Mouse (Mus musculus) bone marrow macrophage, adult 2 months (primary cell): ENCODE data around the gene Gm14085. TPM values are rescaled to one million over a fixed set of nuclear protein-coding genes. Genes with fewer than 3 reads are reported as not detected.

ENCODE experiments used
- H3K27ac ChIP-seq: 2 replicates; pipeline ENCODE4 v1.5.1; 2012; ENCODE audit warnings: low read depth, low read length; ENCODE audit not compliant: insufficient read depth
- H3K4me1 ChIP-seq: 2 replicates; pipeline ENCODE4 v1.6.1; 2012; ENCODE audit warnings: low read length; ENCODE audit not compliant: control insufficient read depth, insufficient read depth
- H3K4me3 ChIP-seq: 2 replicates; pipeline ENCODE4 v1.5.1; 2012; ENCODE audit warnings: mild to moderate bottlenecking, low read length, moderate library complexity; ENCODE audit not compliant: insufficient read depth
- CTCF ChIP-seq: IDR thresholded peaks from 2 replicates; pipeline ENCODE4 v1.5.1; 2012; ENCODE audit warnings: low read depth, mild to moderate bottlenecking, low read length, moderate library complexity
- POLR2A ChIP-seq: IDR thresholded peaks from 2 replicates; pipeline ENCODE4 v1.6.1; 2012; ENCODE audit warnings: mild to moderate bottlenecking, low read depth, low read length, borderline replicate concordance
- polyA plus RNA-seq: library from polyadenylated mRNA; stranded (reverse); fragments of >200 nt; gene quantifications from 2 replicates; pipeline ENCODE4 v1.2.4, GENCODE M21; 2012; ENCODE audit not compliant: missing spikeins, insufficient read depth, insufficient read length

The Gm14085 gene
- polyA plus RNA-seq, 1 experiment = not detected

DNA sequence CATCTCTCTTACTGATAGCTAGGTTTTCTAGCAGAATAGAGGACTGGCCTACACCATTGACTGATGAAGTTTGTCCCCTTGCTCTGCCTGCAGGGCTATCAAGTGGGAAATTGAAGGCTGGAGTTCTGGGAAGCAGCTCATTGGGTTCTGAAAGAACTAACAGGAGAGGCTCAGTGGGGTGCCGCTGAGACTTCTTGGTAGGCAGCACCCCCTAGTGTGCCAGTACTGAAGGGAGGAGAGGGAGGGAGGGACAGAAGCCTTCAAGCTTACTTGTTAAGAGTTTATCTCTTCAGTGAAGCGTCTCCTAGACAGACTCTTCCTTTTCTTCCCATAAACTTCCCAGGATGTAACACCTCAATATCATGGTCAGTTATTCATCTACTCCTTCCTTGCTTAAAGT is 73.6 kb downstream of the Gm14085 start:
- no peak overlapping the region for H3K4me3 ChIP-seq
- TF ChIP-seq POLR2A (no peak), CTCF (peak; percentile 76)
- no peaks in the 10 kb centered on the region for H3K4me1 ChIP-seq
- H3K27ac ChIP-seq = no peak overlapping the region

- no peaks in the 10 kb centered on the region for H3K4me1 ChIP-seq
- no peak overlapping the region for H3K4me3 ChIP-seq
- H3K27ac ChIP-seq = no peak overlapping the region
- TF ChIP-seq POLR2A (no peak), CTCF (no peak)
These were observed 76.5 kb downstream of the Gm14085 start for GRCm38 (mm10) chr2:122561221-122561620.

DNA sequence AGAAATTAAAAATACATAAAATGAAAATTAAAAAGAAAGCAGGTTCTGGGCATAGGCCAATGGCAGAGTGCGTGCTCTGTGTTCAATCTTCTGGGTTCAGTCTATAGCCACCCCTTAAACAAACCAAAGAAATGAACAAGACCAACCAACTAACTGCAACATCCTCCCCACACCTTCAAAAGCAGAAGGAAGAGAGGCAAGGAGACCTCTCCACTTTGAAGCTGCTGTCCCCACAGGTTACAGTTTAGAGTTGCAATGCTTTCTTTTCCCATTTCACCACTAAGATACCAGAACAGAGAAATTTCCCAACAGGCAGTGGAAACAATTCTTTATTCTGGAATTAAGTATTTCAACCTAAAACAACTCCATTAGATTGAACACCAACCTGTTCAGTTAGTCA is 77.5 kb downstream of the Gm14085 start:
- TF ChIP-seq POLR2A = no peak
- TF ChIP-seq CTCF = no peak
- H3K4me3 ChIP-seq = no peak overlapping the region
- H3K4me1 ChIP-seq = no peaks in the 10 kb centered on the region
- no peak overlapping the region for H3K27ac ChIP-seq

DNA sequence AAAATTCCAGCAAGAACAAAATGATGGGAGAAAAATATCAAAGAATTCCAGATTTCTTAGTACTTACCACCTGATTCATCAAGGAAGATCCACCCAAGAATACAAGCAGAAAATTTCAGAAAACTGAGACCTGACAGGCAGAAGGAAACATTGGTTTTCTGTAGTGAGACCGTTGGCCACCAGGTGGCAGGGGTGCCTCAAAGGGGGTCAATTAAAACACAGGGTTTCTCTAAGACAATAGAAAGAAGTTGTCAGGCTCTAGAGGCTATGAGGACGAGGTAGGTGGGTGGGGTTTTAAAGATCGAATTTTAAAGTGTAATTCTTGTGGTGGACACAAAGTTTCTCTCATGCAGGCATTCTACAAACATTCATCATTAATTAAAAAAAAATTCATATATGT is 84.7 kb downstream of the Gm14085 start:
- H3K4me3 ChIP-seq = no peak overlapping the region
- peaks cover 19% of the 10 kb centered on the region for H3K4me1 ChIP-seq
- TF ChIP-seq CTCF (peak; percentile 84), POLR2A (no peak)
- H3K27ac ChIP-seq = no peak overlapping the region

DNA sequence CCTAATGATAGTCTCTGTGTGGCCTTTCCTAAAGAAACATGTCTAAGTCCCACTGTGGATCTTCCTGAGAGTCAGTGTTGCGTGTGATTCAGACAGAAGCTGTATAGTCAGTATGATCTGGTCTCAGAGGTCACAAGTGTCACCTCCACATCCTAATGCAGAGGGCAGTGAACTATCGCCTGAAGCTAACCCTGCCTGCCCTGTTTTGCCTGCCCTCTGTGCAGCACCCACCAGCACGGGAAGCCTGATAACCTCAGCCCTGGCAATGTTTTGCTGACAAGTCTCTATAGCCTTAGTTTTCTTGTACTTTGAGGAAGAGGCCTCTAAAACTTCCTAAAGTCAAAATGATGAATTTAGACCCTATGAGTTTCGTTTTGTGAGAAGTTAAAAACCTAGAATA is 85.7 kb downstream of the Gm14085 start:
- Histone ChIP-seq H3K4me1 (peaks cover 19% of the 10 kb centered on the region), H3K4me3 (no peak overlapping the region), H3K27ac (0 out of 2 replicates have a peak overlapping the region, but pooled peaks have one; percentile 12)
- no peak for TF ChIP-seq CTCF
- no peak for TF ChIP-seq POLR2A

- TF ChIP-seq POLR2A = no peak
- no peak for TF ChIP-seq CTCF
- H3K4me3 ChIP-seq = no peak overlapping the region
- H3K27ac ChIP-seq = no peak overlapping the region
- peaks cover 19% of the 10 kb centered on the region for H3K4me1 ChIP-seq
These were observed 86.6 kb downstream of the Gm14085 start for GRCm38 (mm10) chr2:122571326-122571725.

DNA sequence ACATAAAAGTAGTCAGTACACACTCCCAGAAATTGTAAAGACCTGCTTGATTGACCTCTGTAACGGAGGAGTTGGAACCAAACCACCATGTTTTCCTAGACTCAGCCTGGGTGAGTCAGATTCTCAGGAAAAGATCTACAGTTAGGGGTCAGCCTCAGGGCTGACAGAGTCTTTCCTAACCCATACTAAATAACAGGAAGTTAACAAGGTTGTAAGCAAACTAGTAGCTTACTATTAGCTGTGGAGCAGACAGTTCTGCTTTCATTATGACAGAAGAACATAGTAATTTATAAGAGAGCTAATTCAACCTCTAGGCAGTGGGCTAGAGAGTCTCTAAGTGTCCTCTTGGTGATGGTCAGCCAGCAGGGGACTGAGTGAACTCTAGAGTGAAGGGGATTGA is 87.7 kb downstream of the Gm14085 start:
- H3K4me3 ChIP-seq = no peak overlapping the region
- TF ChIP-seq CTCF (no peak), POLR2A (no peak)
- peak overlapping the region; percentile 7 for H3K27ac ChIP-seq
- H3K4me1 ChIP-seq = peaks cover 19% of the 10 kb centered on the region

DNA sequence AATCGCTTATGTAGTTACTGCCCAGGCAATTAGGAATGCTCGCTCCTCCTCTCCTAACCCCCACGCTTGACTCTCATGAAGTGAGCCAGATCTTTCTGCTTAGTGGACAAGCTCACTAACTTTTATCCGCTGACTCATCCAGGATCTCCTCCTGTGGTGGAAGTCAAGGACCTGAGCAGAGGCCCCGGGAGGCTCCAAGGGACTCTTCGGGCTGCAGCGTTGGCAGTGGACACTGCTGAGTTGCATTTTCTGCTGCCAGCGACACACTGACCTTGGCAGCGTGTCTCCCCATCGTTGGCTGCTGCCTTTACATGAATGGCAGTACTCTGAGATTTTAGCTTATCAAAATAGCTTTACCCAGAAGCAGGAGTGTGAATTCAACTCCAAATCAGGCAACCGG is 90.7 kb downstream of the Gm14085 start:
- H3K4me3 ChIP-seq = no peak overlapping the region
- peaks cover 18% of the 10 kb centered on the region for H3K4me1 ChIP-seq
- H3K27ac ChIP-seq = no peak overlapping the region
- TF ChIP-seq CTCF (no peak), POLR2A (no peak)

GRCm38 (mm10) chr2:122576295-122576694 is 91.6 kb downstream of the Gm14085 start:
- TF ChIP-seq POLR2A (no peak), CTCF (no peak)
- H3K4me1 ChIP-seq = peaks cover 23% of the 10 kb centered on the region
- H3K4me3 ChIP-seq = no peak overlapping the region
- H3K27ac ChIP-seq = no peak overlapping the region

- no peak overlapping the region for H3K27ac ChIP-seq
- TF ChIP-seq POLR2A = no peak
- no peak for TF ChIP-seq CTCF
- H3K4me1 ChIP-seq = peaks cover 26% of the 10 kb centered on the region
- no peak overlapping the region for H3K4me3 ChIP-seq
These were observed 92.6 kb downstream of the Gm14085 start for GRCm38 (mm10) chr2:122577316-122577715.

Other genes starting within 250 kb of the Gm14085 start
- not detected in 2 replicates for gene Duox2, start 186.5 kb upstream of the Gm14085 start, polyA plus RNA-seq
- not detected in 2 replicates for gene Duoxa2, start 186.0 kb upstream of the Gm14085 start, polyA plus RNA-seq
- gene Duoxa1, start 171.2 kb upstream of the Gm14085 start, polyA plus RNA-seq = not detected in 2 replicates
- gene Duox1, start 169.3 kb upstream of the Gm14085 start, polyA plus RNA-seq = not detected in 2 replicates
- 2.6 TPM in 2 replicates for gene Shf, start 115.8 kb upstream of the Gm14085 start, polyA plus RNA-seq
- gene Slc28a2, start 58.5 kb upstream of the Gm14085 start, polyA plus RNA-seq = 22.4 and 29.6 TPM in 2 replicates
- gene Gatm, start 126.4 kb downstream of the Gm14085 start, polyA plus RNA-seq = 59.3 and 60.9 TPM in 2 replicates
- gene AA467197, start 152.0 kb downstream of the Gm14085 start, polyA plus RNA-seq = not detected in 2 replicates
- gene Slc30a4, start 217.7 kb downstream of the Gm14085 start, polyA plus RNA-seq = 6.6 and 7.7 TPM in 2 replicates